Mouse (Mus musculus) naive thymus-derived CD4-positive, alpha-beta T cell, adult 2 months (primary cell): ENCODE measurements at regions not wholly inside any gene's neighbourhood (a gene's known extent, or its start where the extent isn't known, plus 50 kb on each side); places are given as distances from the start of the nearest gene placed in this dataset.
A peak's percentile ranks its signal among the peaks of the same experiment; 100 is the strongest.

Experiments used
- DNase-seq: peaks from one replicate; pipeline ENCODE4 v3.0.0-alpha.2; 2011; ENCODE audit warnings: low read depth

GRCm38 (mm10) chr5:111553471-111554382 is 136.6 kb downstream of the Mn1 start:
- DNase-seq: peak; percentile 54

- DNase-seq: no peak
Measured at GRCm38 (mm10) chr5:111554551-111555311, 137.6 kb downstream of the Mn1 start.

GRCm38 (mm10) chr5:111555312-111555957 is 138.3 kb downstream of the Mn1 start:
- no peak for DNase-seq

GRCm38 (mm10) chr5:111555981-111556380 is 138.8 kb downstream of the Mn1 start:
- DNase-seq: no peak

- DNase-seq: no peak
Measured at GRCm38 (mm10) chr5:111560432-111560831, 143.3 kb downstream of the Mn1 start.

- DNase-seq: peak; percentile 41
Measured at GRCm38 (mm10) chr5:111561301-111561700, 144.1 kb downstream of the Mn1 start.

GRCm38 (mm10) chr5:111570826-111571225 is 153.7 kb downstream of the Mn1 start:
- no peak for DNase-seq

GRCm38 (mm10) chr5:111573265-111573873 is 156.2 kb downstream of the Mn1 start:
- peak; percentile 56 for DNase-seq

GRCm38 (mm10) chr5:111574219-111574840 is 157.2 kb downstream of the Mn1 start:
- no peak for DNase-seq

GRCm38 (mm10) chr5:111575376-111575775 is 158.2 kb downstream of the Mn1 start:
- DNase-seq: no peak

- DNase-seq: no peak
Measured at GRCm38 (mm10) chr5:111577441-111577840, 156.3 kb upstream of the Gm26897 start.

GRCm38 (mm10) chr5:111578088-111578487 is 155.6 kb upstream of the Gm26897 start:
- DNase-seq: no peak

- no peak for DNase-seq
Measured at GRCm38 (mm10) chr5:111578977-111579727, 154.6 kb upstream of the Gm26897 start.

GRCm38 (mm10) chr5:111580870-111581771 is 152.6 kb upstream of the Gm26897 start:
- no peak for DNase-seq

GRCm38 (mm10) chr5:111582004-111582403 is 151.7 kb upstream of the Gm26897 start:
- DNase-seq: no peak

- DNase-seq: no peak
Measured at GRCm38 (mm10) chr5:111590619-111591081, 143.1 kb upstream of the Gm26897 start.

- DNase-seq: no peak
Measured at GRCm38 (mm10) chr5:111592807-111593206, 140.9 kb upstream of the Gm26897 start.

- no peak for DNase-seq
Measured at GRCm38 (mm10) chr5:111594111-111594510, 139.6 kb upstream of the Gm26897 start.

GRCm38 (mm10) chr5:111595438-111595837 is 138.3 kb upstream of the Gm26897 start:
- no peak for DNase-seq

GRCm38 (mm10) chr5:111597733-111598132 is 136.0 kb upstream of the Gm26897 start:
- no peak for DNase-seq
